Mouse (Mus musculus) cerebellum, postnatal 10 days (tissue): ENCODE data around the gene Ogfod2.

Source experiments
- DNase-seq, 2 experiments: peaks; one replicate each; pipeline ENCODE4 v3.0.0; 2021; ENCODE audit warnings: mixed read lengths in 2 of 2

The Ogfod2 gene

DNA sequence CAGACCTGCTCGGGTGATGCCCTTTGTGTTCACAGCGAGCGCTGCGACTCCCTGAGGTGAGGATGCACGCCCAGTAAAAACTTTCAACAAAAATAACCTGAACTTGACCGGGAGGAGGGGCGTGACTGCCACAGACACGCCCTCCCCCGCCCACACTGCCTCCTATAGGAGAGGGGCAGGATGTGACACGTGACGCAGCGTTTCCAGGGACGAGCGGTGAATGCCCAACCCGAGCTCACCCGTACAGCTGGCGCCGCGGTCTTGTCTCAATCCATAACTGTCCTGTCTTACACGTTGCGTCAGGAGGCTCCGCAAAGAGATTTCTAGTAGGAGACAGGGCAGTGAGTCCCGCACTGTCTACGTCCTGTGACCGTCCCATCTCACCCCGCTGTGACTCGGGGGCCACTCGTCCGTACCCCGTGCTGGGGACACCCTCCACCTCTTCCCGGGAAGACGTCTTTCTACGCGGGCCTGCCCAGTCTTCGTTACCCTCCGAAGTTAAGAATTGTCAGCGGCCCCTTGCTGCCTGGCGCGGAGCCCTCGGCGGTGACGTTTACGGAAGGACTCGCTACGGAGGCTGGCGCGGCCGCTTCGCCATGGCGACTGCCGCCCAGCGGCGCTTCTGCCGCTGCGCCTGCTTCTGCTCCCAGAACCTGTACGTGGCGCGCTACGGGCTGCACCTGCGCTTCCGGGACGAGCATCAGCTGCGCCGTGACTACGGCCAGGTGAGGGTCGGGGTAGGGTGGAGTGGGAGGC lies at the start of gene Ogfod2:
TSS of gene Ogfod2 (plus strand) at position 556 of the 756 bp plus-strand sequence.
- DNase-seq: peak; percentile 98 to 99

DNA sequence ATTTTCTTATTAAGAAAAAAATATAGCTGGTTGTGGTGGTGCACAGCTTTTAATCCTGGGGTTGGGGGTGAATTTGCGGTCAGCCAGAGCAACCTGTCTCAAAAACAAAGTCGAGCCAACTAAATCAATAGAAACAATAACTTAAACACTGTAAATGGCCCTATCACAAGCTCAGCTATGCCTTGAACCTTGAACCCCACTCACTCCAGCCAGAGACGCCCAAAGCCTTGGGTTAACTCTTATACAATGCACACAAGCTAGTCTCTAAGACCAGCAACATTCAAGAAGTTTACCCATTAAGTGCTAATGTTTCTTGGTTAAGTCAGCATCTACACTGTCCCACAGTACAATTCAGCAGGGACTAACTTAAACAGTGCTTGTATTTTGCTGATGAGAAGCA lies 42.4 kb upstream of the Ogfod2 start:
- no peak for DNase-seq

DNA sequence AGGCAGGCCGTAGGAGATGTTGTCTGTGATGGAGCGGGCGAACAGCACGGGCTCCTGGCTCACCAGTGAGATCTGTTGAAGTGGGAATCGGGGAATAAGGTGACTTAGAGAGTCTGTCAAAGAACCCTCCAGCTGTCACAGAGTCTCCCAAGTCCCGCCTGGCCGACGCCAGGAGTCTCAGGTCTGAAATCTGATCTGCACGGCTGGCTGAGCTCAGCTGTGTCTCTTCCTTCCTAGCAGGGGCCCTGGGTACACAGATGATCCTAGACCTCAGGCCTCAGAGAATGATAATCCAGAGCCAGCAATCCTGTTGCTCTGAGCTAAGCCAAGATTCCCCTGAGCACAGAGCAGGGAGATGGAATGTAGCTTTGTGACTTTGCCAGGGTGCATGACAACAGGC lies 38.4 kb upstream of the Ogfod2 start:
- DNase-seq: peak in 1 of 2 experiments; percentile 56

DNA sequence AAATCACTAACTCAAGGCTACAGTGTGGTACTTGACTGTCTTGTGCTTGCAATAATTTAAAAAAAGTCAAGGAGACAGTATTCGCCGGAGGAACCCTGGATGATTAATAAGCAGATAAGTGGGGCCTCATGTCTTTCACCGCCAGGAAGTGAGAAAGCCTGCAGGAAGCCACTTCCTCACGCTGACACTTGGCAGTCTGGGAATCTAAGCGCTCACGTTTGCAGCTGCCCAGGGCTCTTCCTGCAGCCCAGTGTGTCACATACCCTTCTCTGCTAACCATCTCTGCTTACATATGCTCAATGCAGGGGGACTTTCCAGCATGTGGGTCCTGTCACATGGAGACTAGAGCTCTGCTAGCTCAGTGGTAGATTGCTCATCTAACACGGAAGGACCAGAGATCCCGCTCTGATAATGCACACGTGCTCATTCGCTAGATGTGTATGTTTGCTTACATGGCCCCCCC lies 37.2 kb upstream of the Ogfod2 start:
- no peak for DNase-seq

DNA sequence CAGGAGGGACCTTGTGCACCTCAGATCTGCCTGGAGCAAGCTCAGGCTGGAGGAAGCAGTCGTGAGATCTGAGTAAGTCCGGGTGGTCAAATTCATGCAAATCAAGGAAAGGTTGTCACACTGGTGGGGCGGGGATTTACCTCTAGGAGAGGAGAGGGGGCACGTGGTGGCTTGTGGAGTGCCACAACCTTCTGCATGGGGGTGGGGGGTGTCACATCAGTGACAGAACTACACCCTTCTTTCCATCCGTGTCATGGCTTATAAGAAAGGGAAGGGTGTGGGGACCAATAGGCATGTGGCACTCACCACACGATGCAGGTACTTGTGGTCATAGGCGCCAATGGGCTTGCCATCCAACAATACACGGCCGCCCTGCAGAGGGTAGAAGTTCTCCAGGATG lies 36.4 kb upstream of the Ogfod2 start:
- no peak for DNase-seq

DNA sequence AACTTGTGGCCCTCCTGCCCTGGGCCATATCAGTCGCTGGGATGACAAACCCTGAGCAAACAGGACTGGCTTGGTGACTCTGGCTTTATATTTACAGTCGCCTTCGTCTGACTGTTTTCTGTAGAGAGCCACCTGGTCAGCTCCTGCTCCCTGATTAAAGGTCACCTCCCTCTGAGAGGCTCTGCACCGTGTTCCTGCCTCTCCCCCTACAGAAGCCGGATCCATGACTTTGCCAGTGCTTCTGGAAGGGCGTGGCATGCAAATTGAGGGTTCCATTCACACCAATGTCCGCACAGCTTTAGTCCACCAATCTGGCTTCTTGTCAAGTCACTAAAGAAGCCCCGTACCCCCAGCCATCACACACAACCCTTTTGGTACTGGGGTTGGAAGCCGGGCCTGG lies 35.5 kb upstream of the Ogfod2 start:
- no peak for DNase-seq

DNA sequence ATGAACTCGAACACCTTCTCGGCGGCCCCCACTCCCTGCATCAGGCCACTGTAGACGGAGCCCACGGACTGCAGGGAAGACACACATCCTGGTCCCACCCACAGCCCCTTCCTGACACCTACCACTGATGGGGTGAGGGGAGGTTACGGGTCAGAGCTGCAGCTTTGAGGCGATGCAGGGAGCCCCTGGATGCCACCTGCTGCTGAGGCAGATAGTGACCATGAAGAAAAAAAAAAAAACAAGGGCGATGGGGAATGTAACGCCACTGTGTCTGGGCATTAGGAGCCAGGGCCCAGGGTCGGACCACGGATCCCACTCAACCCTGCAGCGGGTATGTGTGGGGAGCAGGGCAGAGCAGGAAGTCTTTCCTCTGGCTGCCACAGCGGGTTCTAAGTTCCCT lies 34.9 kb upstream of the Ogfod2 start:
- DNase-seq: no peak

DNA sequence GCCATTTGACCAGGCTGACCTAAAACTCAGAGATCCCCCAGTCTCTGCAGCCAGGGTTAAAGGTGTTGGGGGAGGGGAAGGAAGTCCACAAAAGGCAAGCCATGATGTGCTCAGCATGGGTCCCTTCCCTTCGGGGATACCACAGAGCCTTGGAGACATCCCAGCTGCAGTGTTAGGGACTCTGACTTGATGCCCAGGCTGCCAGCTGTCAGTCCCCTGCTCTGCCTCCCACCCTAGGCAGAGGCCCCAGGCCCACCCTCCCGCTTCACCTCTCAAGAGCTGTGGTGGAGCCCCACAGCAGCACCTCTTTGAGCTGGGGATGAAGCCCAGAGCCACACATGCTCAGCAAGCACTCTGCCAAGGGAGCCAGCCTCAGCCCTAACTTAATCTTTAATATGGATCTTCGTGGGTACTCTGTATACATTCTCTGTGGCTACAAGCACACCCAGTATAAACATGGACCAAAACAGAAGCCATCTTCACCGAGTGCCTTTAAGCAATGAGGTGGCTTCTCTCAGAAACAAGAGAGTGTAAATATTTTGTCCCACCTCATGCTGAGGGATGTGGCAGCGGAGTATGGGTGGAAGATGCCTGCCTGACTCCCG lies 34.1 kb upstream of the Ogfod2 start:
- peak in 1 of 2 experiments; percentile 54 for DNase-seq

DNA sequence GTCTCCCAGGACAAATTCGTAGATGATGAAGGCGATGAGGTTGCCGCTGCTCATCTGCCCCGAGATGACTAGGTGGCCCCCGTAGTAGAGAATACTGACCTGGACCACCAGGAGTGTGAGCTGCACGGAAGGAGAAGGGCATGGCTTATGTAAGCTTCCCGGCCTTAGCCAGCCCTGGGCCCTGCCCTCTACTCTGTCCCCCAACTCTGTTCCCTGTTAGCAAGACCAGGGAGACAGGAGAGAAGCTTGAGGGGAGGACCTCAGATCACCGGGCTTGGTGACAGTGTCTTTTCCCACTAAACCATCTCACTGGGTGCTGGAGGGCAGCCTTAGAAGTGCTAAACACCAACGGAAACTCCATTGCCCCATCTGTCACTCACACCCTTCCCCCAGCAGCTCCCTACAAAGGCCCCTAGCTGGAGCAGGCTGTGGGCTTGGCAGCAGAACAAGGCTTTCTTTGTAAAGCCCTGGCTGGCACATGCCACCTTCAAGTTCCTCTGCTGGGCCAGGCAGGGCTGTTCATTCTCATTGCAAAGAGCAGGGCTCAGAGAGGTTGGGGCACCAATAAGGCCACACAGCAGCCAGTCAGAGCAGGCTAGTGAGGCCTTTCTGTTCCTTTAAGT lies 33.2 kb upstream of the Ogfod2 start:
- peak; percentile 76 to 88 for DNase-seq

DNA sequence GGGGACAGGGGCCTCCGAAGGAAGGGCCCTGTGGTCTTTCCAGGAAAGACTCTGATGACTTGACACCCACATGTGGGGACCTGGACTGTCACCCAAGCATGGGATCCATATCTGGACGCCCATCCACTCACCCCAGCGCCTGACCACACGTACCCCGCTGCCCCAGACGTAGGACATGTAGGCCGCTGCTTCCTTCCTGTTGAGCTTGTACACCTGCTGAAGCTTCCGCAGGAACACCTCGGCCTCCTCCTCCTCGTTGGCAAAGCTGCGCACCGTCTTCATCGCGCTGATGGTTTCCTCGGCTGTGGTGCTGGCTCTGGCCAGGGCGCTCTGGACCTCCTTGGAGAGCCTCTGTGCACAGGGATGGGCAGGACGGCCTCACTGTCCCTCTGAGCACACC lies 32.2 kb upstream of the Ogfod2 start:
- no peak for DNase-seq

DNA sequence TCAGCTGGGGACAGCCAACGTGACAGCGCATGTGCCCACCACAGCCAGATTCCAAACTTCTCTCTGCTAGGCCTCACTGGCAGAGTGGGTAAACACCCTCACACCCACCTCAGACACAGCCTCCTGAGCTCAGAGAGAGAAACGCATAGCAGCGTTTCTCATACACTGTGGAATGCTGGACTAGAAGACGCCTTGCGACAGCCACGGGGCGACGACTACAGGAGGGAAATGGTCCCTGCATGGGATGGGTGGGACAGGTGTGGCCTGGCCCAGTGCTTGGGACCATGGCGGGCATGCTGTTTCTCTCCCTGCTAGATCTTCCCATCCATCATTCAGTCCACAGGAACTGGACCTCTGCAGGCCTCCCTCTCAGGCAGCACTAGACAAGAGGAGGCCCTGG lies 29.6 kb upstream of the Ogfod2 start:
- no peak for DNase-seq

DNA sequence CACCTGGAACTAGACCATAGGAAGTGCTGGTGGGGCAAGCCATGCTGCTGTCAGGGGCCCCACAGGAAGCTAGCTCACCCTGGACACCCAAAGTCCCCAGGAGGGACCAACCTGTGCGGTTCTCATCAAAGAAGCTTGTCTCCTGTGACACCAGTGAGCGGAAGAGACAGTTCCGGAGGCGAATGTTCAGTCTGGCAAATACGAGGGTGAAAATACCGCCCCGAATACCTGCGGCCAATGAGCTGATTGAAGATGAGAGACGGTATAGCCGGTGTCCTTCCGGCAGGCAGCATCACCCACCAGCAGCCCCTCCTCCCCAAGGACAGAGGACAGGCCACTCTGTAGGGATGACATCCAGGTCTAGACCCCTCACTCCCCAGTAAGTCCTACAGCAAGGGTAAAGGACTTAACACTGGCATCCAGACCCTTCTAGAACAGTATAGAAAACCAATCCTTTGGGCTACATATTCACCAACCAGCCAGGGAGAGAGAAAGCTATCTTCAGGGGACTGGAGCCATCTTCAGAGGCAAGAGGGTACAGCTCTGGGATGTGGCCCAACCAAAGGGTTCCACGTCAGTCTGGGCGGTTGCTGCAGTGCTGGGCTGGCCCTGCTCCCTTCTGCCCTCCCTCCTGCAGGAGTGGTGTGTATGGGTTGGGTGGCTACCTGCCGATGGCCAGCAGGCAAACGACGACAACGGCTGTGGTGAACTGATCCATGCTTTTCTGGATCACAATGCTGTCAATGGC lies 29.0 kb upstream of the Ogfod2 start:
- DNase-seq: peak; percentile 56 to 59

DNA sequence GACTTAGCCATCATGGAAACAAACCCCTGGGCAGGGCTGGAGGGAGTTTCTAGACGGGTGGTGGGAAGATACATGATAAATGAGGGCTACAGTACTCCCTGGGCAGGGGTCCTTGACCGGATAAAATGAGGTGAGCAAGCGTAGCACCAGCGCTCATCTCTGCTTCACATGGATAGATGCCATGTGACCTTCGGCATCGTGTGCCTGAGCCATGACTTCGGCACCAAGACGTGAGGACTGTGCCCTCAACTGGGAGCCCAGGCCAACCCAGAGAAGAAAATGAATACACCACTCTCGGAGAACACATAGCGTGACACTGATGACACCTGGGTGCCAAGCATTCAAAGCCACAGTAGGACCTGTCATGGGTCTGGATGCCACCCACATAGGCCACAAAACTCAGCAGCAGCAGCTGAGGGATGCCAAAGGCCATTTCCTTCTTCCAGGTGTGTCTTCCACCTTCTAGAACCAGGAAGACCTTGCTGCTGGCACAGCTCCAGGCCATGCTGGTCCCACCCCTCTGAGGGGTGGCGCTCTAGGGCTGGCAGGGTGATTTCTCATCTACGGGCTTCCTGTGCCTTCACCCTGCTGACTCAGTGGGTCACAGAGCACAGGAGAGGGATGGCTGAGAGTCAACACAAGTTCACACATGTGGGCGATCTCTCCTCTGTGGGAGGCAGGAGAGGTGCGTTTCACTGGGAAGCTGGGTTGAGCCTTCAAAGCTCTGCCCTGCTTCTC lies 28.1 kb upstream of the Ogfod2 start:
- peak in 1 of 2 experiments; percentile 53 for DNase-seq

DNA sequence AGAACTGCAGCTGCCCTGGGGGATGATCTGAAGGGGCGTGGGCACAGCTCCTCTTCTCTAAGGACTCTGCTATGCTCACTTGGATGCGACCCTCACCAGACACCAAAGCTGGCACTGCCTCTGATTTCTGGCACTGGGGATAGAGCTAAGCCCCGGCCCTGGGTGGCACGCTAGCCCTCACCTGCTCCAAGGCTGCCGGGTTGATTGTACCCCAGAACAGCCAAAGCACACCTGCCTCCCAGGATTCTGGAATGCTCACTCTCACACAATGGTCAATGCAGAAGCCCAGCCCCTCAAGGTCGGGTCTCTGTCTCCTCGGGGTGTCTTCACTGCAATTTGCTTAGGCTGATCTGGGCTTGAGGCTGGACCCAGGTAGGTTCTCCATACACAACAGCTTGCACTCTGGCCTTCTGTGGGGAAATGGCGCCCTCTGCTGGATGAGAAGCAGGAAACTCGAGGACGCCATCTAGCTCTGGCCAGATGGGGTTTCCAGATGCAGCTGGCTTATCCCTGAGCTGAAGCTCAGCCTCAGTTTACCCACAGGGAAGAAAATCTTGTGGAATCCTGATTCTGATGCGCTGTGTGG lies 27.4 kb upstream of the Ogfod2 start:
- peak; percentile 93 to 94 for DNase-seq

DNA sequence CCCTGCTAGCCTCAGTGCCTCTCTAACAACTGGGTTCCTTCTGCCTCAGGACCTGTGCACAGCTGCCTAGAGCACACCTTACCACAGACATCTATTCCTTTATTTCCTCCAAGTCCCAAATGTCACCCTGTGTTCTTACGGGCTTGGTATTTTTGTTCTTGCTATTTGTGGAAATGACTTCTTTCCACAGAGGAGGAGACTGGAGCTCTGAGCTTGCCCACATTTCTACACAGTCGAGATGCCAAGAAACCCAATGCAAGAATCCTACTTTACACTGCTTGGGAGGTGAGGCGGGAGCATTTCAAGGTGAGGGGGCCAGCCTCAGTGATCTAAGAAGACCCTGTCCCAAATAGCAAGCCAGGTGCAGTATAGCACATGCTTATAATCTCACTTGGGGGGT lies 26.6 kb upstream of the Ogfod2 start:
- no peak for DNase-seq

DNA sequence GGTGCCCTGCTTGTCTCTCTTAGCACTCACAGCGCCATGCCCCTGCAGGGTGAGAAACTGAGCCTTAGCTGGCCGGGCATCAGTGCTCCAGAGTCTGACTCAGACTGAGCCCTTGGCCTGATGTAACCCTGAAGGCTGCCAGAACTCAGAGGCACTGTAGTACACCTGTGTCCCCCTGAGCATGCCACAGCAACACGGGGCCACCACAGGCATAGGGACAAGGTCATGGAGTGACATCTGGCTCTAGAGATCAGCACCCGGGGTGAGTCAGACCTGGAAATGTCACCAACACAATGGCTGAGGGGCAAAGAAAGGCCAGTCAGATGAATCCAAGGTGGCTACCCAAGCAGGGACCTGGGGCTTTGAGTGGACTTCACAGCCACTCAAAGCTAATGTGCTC lies 25.2 kb upstream of the Ogfod2 start:
- DNase-seq: no peak

DNA sequence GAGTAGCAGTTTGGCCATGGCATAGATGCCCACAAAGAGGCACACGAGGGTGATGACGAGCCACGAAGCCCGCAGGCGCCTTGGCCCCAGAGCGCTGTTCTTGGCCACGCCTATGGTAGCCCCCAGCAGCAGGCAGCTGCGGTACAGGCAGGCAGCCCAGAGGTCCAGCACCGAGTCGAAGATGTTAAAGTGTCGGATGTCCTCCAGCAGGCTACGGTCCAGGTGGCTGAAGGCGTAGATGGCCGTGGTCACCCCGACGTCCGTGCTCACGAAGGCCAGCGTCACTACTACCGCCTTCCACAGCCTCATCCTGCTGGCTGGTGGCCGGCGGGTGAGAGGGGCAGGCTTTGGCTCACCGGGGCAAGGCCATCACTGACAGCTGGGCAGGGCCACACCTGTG lies 22.2 kb upstream of the Ogfod2 start:
- no peak for DNase-seq

DNA sequence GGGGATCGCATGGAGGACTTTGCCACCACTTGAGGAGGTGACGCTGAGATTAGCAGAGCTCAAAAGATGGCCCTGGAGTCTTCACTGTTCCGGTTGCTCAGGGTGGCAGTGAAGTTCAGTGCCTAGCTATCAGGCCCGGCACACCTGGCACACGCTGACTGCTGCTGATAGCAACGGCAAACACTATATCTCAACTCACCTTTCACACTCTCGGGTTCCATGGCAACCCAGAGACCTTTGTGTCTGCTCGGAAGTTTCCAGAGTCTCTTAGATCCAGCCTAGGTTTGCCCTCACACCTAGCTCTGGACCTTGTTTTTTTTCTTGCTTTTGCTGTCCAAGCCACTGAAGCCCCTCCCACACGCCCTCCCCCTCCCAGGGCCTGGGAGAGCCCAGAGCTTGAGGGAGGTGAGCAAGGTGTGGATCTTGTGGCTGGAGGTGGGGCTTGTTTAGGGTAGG lies 20.1 kb upstream of the Ogfod2 start:
- DNase-seq: peak in 1 of 2 experiments; percentile 12

DNA sequence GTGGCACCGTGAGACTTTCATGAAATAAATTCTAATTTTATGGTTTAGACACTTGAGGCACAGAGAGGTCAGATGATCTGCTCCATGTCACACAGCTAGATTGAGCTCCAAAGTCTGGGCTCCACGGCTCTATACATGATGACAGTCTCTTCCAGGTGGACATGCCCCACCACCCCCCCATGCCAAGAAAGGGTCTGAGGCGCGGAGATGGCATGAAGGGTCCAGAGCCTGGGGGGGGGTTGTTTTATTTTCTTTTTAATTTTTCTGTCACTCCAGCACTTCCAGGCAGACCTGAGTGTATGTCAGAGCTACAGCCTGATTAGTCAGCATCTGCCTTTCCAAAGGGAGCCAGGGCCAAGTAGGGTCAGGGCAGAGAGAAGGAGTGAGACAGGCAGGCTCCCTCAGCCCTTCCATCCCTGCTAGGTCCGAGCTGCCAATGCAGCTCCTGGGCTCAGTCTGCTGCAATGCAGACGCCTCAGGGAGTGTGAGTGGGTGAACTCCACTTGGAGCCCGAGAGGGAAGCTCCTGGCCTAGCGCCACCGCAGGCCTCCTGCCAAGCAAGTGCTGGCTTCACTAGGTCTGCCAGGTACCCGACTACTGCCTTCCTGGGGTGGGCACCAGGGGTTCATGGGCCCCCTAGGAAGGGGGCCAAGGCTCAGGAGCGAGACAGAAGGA lies 18.8 kb upstream of the Ogfod2 start:
- peak; percentile 72 to 76 for DNase-seq

DNA sequence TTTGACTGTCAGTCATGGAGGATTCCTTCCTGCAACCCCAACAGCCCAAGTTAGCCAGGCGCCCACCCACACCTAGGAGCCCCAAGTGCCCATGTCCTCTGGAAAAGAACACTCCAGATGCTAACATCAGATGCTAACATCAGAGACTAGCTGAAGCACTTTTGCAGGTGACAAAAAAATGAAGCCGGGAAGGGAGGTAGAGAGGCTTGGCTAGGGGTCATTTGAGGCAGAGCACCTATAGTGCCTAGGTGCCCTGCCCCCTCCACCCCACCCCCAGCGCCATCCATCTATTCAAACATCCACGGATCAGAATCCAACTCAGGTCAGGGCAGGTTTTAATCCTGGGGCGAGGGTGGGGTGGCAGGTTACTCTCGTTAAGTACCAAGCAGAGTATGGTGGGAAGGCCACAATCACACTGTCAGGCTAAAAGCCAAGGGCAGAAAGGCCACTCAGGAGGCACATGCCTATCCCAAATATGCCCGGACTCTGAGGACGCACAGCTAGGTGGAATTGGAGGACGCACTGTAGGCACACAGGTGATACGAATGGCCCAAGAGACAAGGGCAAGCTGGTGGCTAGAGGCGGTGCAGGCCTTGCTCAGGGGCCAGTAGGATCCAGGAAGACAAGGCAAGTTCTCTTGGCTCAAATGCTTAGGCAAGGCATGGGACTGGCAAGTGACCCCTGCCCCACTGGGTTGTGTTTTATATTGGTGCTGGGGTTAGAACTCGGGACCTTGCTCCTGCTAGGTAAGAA lies 18.1 kb upstream of the Ogfod2 start:
- DNase-seq: peak in 1 of 2 experiments; percentile 5
